31 mouse cellular contexts compared by ENCODE assay signal in genomic region chr11:115349976-115350375, GRCm38 (mm10). TPM values are rescaled to one million over a fixed set of nuclear protein-coding genes. Genes with fewer than 3 reads are reported as not detected.
"Had no signal": no experiment of that assay in that cellular context is flagged by ENCODE, and none has a peak within 500 bp of the region (broad histone marks: within the 10 kb centered on the region; RNA-seq: fewer than 3 reads in every experiment).

No protein-coding gene starts in this region.

- H3K4me2 ChIP-seq: heart, embryonic 11.5 days; heart, embryonic 13.5 days; heart, embryonic 15.5 days; hindbrain, embryonic 13.5 days; hindbrain, embryonic 15.5 days; limb, embryonic 13.5 days; limb, embryonic 15.5 days; liver, embryonic 11.5 days had no signal

- H3K27ac ChIP-seq: heart, adult 2 months; heart, embryonic 13.5 days; heart, embryonic 15.5 days; hindbrain, embryonic 13.5 days; hindbrain, embryonic 15.5 days; hindbrain, postnatal 0 days; layer of hippocampus, adult 2 months; left cerebral cortex, adult 2 months; limb, embryonic 13.5 days; limb, embryonic 15.5 days; liver, embryonic 14.5 days had no signal

- H3K36me3 ChIP-seq: heart, embryonic 13.5 days; heart, embryonic 15.5 days; limb, embryonic 13.5 days; limb, embryonic 15.5 days had no signal

- ATAC-seq: hindbrain, postnatal 0 days had no signal

- H3K27me3 ChIP-seq: hindbrain, embryonic 15.5 days had no signal

- H3K9ac ChIP-seq: heart, embryonic 13.5 days; heart, embryonic 15.5 days; hindbrain, embryonic 13.5 days; hindbrain, embryonic 15.5 days; limb, embryonic 13.5 days; limb, embryonic 15.5 days; liver, embryonic 14.5 days had no signal

- H3K9me3 ChIP-seq: heart, embryonic 13.5 days; heart, embryonic 15.5 days; hindbrain, embryonic 13.5 days; hindbrain, embryonic 15.5 days; limb, embryonic 13.5 days; limb, embryonic 15.5 days had no signal

- H3K4me3 ChIP-seq: heart, adult 2 months; heart, embryonic 13.5 days; heart, embryonic 15.5 days; hindbrain, embryonic 13.5 days; hindbrain, embryonic 15.5 days; layer of hippocampus, adult 2 months; left cerebral cortex, adult 2 months; limb, embryonic 13.5 days; limb, embryonic 15.5 days had no signal

- DNase-seq: gastrocnemius, postnatal 14 days; gastrocnemius, postnatal 36 days; heart, adult 11 months; heart, adult 2 months; heart, postnatal 14 days; heart, postnatal 36 days; kidney, adult 18-20 months; kidney, adult 8-10 months; kidney, postnatal 10 days; kidney, postnatal 25 days; kidney, postnatal 4 days; left cerebral cortex, postnatal 4 days had no signal

- H3K4me1 ChIP-seq: heart, embryonic 13.5 days; heart, embryonic 15.5 days; hindbrain, embryonic 13.5 days had no signal

RNA-seq across cellular contexts. Expression of gene Otop3, which starts 15.4 kb away (rescaled TPM):
- polyA plus RNA-seq: gonadal fat pad, adult 2 months; heart, adult 2 months; heart, embryonic 11.5 days; heart, embryonic 13.5 days; heart, embryonic 15.5 days; heart, postnatal 0 days; kidney, embryonic 14.5 days; kidney, embryonic 16.5 days; limb, embryonic 11.5 days; limb, embryonic 13.5 days; liver, embryonic 11.5 days; liver, embryonic 14.5 days had no signal

RNA-seq across cellular contexts. Expression of gene Ush1g, which starts 28.1 kb away (rescaled TPM):
- polyA plus RNA-seq: gonadal fat pad, adult 2 months; kidney, embryonic 14.5 days; kidney, embryonic 16.5 days; limb, embryonic 11.5 days; limb, embryonic 13.5 days had no signal

RNA-seq across cellular contexts. Expression of gene Otop2, which starts 43.0 kb away (rescaled TPM):
- polyA plus RNA-seq: gonadal fat pad, adult 2 months; heart, adult 2 months; heart, embryonic 11.5 days; heart, embryonic 13.5 days; heart, embryonic 15.5 days; heart, postnatal 0 days; hindbrain, embryonic 11.5 days; hindbrain, embryonic 13.5 days; intestine, embryonic 14.5 days; kidney, embryonic 16.5 days; limb, embryonic 11.5 days; limb, embryonic 13.5 days; liver, embryonic 11.5 days; liver, embryonic 14.5 days had no signal
